Mouse (Mus musculus) testis, postnatal 14 days (tissue): ENCODE data around the gene Gzmd.
A peak's percentile ranks its signal among the peaks of the same experiment; 100 is the strongest.
"Not testable (repeated sequence)": the region's sequence is repeated elsewhere in the genome, so short reads cannot be mapped to it uniquely, and the experiment has no call there.

Experiments used
- DNase-seq: peaks from one replicate; pipeline ENCODE4 v3.0.0; 2021; ENCODE audit warnings: low spot score

Gzmd gene

DNA sequence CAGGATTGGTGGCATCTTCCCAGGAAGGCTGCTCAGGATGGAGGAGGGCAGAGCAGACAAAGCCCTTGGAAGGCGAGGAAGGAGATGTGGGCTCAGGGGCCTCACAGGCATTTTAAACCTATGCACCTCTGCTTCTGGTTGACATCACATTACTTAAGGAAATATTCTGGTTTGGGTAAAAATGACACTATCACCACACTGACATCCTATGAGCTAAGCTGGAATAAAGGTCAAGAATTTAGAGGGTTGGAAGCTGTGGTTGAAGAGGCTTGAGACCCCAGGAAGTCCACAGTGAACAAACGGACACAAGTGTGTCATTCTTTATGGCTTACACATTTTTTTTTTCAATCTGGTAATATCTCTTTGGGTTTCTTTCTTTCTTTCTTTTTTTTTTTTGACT, at the start of gene Gzmd:
Gzmd (minus strand) TSS at position 101 of the 400 bp plus-strand sequence.
- DNase-seq, result not testable (repeated sequence)

DNA sequence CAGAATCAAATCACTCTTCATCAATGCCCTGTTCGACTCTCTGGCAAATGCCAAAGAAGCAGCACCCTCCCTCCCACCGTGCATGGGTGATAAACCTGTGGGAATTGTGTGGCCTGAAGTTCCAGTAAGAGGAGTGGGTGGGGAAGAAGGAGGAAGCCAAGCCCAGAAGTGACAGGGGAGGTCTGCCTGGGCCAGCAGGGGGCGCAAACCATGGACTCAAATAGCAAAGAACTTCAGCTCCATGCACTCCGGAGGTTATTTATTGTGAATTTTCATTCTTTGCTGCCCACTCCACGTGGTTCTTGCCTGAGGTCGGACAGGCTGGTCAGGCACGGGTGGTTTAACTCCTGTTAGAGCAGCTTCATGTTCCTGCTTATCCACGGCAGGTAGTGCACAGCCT, 45.2 kb upstream of the Gzmd start:
- peak; percentile 17 for DNase-seq

DNA sequence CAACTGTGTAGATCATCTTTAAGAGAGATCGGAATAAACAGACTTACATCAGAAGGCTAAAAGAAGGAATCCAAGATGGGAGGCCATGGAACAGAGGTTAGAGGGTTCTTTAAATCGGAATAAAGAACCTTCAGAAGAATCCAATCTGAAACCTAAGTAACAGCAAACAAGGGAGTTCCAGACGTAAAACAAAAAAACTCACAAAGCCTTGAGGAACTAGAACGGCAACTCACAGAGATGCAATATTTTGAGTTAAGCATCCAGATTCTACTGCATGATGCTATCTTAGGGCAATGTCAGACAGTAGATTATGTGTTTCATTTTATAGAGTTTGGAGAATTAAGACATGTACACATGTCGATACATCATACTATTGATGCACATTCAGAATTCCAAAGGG, 42.1 kb upstream of the Gzmd start, which contains the start of gene Gzmn:
Gzmn (minus strand) TSS at position 101 of the 400 bp plus-strand sequence.
- no peak for DNase-seq

DNA sequence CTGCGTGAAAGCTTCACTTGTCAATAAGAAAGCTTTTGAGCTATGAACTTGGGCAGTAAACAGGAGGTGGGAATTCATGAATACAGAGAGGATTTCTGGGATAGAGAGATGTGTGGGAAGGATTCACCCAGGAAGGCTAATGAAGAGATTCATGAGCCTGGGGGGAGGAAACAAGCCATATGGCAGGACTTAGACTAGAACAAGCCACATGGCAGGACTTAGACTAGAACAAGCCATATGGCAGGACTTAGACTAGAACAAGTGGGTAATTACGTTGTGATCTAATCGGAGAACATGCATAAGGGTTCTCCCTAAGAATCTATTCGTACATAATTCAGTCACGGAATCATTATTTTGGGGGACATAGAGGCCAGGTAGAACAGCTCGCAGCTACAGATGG, 41.0 kb upstream of the Gzmd start:
- no peak for DNase-seq

DNA sequence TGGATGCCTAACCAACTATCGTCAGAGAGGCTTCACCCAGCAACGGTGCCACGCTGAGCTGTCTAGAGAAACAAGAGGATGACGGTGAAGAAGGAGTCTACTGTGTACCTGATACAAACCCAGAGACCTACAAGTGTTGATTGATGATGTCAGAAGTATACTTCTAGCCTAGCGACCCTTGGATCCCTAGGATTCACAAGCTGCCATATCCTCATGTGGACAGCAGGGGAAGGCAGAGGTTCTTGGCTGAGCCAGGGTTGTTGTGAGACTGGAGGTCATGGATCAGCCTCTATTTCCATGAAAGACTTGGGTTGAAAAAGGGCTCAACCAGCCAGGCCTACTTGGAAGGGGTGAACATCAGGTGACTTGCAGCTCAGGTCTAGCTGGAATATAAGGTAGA, 40.3 kb upstream of the Gzmd start:
- no peak for DNase-seq

DNA sequence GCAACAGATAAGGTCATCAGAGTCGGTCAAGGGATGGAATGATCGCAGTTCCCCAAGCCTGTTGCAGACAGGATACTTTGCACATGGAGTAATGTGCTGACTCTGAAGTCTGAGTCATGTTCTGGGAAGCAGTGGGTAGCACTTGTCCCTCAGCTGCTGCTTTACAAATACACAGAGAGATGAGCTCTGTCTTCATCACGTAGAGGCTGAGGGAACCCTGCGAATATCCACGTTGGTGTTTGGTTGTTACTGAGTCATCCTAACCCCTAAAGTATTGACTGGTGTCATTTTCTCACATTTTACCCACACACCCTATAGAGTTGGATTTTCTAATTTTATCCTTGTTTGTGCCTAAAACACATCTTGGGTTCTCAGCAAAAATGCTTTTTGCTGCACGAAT, 35.6 kb upstream of the Gzmd start:
- no peak for DNase-seq

DNA sequence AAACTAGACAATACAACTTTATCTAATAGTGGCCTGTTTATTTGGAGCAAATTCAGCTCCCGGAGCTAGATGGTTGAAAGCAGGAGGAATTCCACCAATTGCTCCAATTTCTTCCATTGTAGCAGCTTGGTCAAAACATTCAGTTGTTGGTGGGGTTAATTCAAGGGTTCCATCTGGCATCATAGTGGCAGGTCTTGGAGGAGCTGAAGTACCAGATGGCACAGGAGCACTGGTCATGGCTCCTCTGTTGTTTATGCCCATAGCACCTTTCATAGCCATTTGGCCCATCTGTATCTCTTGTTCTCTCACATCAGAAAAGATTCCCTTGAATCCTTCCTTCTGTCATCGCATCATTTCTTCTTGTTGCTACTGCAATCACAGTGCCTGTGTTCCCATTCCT, 29.7 kb upstream of the Gzmd start:
- no peak for DNase-seq

DNA sequence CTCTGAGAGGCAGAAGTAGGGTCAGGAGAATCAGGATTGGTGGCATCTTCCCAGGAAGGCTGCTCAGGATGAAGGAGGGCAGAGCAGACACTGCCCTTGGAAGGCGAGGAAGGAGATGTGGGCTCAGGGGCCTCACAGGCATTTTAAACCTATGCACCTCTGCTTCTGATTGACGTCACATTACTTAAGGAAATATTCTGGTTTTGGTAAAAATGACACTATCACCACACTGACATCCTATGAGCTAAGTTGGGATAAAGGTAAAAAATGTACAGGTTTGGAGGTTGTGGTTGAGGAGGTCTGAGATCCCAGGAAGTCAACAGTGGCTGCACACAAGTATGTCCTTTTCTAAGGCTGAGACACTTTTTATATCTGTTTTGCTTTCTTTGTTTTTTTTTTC, 27.1 kb upstream of the Gzmd start, which contains the start of gene Gzmg:
Gzmg (minus strand) TSS at position 101 of the 400 bp plus-strand sequence.
- not testable (repeated sequence) for DNase-seq

DNA sequence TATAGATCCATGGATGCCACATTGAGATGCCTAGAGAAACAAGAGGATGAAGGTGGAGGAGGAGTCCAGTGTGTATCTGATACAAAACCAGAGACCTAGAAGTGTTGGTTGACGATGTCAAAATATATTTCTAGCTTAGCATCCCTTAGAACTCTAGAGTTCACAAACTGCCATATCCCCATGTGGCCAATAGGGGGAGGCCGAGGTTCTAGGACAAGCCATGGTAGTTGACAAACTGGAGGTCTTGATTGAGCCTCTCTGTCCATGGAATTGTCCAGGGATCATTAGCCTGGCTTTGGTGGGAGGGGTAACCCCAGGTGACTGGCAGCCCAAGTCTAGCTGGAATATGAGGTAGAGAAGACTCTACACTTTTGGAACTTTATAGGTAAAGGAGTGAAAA, 22.9 kb upstream of the Gzmd start:
- DNase-seq, result no peak

DNA sequence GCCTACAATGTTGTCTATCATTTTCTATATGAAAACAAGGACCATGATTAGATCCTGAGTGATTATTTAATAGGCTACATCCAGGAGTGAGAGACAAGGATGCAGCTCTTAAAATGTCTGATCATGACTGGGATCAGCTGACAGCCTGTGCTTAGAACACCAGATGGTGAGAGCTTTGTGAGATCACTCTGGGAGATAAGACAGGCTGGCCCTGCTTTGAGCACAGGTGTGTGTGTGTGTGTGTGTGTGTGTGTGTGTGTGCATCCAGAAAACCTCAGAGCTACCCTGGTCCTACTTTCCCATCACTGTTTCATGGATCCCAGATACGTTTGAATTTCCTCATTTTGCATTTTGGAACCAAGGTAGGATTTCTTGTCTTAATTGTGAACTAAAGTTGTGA, 1.3 kb upstream of the Gzmd start:
- DNase-seq, result not testable (repeated sequence)

DNA sequence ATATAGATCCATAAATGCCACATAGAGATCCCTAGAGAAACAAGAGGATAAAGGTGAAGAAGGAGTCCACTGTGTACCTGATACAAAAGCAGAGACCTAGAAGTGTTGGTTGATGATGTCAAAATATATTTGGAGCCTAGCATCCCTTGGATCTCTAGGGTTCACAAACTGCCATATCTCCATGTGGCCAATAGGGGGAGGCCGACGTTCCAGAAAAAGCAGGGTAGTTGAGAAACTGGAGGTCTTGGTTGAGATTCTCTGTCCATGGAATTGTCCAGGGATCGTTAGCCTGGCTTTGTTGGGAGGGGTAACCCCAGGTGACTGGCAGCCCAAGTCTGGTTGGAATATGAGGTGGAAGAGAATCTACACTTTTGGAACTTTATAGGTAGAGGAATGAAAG, 4.1 kb downstream of the Gzmd start:
- no peak for DNase-seq

DNA sequence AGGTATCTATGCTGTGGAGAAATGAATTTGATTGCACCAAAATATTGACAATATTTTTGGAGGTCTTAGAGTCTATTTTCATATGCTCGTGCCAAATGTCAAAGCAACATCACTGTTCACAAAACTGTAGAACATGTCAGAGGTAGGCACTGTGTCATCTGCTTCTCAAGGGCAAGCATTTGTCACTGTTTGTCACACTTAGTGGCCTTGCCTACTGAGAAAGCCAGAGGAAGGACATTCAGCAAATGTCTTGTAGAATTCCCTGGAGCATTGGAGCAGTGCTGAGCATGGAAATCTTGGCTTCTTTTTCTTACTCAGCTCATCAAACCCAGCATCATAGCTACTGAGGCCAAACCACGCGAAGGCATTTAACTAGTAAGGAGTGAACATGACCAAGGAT, 8.9 kb downstream of the Gzmd start:
- DNase-seq, result no peak

DNA sequence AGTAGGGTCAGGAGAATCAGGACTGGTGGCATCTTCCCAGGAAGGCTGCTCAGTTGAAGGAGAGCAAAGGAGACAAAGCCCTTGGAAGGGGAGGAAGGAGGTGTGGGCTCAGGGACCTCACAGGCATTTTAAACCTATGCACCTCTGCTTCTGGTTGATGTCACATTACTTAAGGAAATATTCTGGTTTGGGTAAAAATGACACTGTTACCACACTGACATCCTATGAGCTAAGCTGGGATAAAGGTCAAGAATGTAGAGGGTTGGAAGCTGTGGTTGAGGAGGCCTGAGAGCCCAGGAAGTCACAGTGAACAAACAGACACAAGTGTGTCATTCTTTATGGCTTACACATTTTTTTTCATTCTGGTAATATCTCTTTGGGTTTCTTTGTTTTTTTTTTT, 11.9 kb downstream of the Gzmd start, which contains the start of gene Gzme:
Gzme (minus strand) TSS at position 101 of the 400 bp plus-strand sequence.
- no peak for DNase-seq

DNA sequence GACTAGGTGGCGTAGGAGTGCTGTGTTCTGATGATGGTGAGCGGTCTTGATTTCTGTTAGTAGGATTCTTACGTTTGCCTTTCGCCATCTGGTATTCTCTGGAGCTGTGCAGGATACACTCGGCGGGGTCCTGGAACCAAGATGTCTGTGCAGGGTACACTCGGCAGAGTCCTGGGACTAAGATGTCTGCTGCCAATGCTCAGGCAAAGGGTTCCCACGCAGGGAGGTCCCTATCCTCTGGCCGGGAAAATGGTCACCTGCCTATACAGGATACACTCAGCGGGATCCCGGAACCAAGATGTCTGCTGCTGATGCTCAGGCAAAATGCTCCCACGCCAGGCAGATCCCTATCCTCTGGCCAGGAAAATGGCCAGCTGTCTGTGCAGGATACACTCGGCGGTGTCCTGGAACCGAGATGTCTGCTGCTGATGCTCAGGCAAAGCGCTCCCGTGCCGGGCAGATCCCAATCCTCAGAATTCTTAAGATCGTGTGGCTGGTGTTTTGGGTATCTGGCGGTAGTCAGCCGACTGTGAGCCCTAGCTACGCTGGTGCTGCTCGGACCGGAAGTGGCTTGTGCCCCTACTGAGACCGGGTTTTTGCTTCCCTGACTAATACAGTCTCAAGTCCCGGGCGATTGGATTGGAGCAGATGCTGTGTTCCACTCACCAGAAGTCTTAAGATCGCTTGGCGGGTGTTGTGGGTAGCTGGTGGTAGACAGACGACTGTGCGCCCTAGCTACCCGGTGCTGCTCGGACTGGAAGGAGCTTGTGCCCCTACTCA, 16.7 kb downstream of the Gzmd start:
- DNase-seq, result not testable (repeated sequence)

DNA sequence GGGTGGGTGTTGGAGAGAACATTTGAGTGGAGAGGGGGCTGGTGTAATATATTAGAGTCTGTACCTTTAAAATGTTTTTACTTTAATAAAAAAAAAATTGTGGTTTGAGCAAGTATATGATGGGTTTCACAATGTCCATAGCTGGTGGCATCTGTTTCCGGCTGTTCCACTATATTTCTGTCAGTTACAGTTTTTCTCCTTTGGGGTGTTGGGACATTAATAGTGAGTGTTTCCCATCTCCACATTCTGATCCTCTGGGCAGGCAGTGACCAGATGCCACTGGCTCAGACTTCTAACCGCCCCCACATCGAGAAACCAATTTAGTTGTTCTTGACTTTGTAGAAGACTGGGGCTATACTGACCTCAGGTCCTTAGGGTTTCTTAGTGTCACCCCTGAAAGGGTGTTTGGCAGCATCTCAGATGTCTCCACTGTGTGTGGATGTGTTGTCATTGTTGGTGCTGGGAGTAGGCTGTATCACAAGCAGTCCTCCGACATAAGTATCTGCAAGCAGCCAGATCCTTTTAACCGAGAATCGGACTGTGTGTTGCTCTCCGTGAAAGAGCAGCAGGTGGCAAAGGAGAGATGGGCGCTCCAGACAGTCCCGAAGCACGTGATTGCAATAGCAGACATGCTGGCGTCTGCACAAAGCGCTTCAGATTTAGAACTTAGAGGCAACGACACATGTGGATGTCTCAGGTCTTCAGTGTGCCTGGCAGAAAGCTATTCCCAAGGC, 26.8 kb downstream of the Gzmd start:
- DNase-seq, result no peak

DNA sequence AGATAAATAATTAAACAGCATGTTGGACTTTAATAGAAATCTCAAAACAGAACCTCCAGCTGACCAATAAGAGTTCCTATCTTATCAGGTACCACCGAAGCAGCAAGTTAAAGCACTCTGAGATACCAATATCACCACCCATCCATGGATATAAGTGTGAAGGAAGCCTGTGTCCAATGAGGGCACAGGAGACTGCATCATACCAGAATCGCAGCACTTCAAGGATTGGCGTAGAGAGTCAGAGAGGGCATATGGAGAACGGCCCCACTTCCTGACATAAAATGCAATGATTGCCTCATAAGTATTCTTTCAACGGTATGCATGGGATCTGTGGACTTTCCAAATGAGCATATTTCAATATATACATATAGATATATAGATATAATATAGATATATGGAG, 27.4 kb downstream of the Gzmd start:
- DNase-seq, result no peak

DNA sequence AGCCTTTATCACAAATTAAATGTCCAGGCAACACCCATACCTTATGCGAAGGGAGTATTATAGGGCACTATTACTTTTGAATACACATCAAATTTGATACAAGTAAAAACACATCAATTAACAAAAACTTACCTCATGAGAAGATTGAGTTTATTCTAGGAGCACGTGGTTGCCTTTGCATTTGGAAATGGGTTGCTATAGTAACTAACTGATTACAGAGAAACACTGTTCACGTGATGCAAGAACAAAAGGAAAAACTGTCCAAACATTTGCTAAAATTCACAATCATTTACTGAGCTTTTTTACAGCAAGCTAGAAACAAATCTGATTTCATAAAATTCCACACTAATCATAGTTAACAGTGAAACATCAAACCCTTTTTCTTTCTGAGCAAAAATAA, 29.0 kb downstream of the Gzmd start:
- DNase-seq, result no peak

DNA sequence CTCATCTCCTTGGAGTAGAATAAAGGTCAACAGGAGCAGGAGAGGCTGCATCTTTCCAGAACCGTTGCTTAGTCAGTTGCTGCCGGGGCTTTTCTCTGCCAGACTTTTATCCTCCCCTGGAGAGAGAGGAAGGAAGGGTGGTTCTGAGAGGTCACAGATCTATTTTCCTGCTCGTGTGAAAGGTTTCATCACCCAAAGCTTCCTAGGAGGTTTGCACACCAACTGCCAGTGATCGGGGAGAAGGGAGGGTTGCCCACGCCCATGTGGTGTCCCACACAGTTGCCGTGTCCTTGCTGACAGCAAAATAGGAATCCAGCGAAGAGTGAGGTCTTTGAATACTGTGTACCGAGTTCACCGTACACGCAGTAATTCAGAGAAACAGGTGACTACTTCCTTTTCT, 30.0 kb downstream of the Gzmd start, which contains the start of gene Ctsg:
Ctsg (minus strand) TSS at position 189 of the 400 bp plus-strand sequence.
- no peak for DNase-seq

DNA sequence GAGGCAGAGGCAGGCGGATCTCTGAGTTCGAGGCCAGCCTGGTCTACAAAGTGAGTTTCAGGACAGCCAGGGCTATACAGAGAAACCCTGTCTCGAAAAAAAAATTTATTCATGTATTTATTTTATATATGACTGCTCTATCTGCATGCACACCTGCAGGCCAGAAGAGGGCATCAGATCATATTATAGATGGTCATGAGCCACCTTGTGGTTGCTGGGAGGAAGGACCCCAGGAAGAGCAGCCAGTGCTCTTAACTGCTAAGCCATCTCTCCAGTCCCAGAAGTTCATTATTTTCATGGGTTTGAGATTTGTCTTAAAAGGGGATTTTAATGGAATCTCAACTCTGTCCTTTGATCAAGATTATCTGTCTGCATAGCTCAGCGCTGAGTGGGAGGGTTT, 33.5 kb downstream of the Gzmd start:
- DNase-seq, result no peak

DNA sequence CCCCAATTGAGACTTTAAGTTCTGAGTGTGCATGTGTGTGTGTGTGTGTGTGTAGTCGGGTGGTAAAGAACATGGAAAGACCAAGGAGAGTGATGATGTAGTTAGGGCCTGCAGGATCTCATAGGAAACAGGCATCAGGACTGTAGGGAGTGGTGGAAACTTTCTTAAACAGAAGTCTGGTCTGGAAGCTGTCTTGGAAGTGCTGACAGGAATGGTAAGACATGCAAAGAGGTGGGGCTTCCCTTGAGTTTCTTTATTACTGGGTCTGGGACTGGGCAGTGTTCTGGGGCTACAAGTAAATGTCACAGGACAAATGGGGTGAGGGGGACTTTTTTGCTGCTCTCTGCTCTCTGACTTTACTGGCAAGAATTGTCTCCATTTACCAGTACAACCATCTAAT, 34.8 kb downstream of the Gzmd start:
- DNase-seq, result no peak

DNA sequence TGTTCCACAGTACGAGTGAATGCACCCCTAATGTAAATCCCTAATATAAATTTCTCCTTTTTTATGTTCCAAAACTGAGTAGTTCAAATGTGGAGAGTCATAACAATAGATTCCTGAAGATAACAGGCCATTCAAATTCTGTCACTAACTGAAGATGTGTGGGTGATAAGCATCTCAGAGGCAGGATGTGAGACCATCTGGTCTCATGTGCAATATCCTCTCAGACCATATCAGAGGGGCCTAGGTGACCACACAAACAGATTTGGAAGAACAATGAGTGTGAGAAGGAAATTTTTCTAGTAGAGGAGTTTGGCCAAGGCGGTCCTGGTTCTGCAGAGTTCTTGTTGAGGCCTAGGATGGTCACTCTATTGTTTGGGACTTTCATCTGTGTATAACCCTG, 39.1 kb downstream of the Gzmd start:
- no peak for DNase-seq

DNA sequence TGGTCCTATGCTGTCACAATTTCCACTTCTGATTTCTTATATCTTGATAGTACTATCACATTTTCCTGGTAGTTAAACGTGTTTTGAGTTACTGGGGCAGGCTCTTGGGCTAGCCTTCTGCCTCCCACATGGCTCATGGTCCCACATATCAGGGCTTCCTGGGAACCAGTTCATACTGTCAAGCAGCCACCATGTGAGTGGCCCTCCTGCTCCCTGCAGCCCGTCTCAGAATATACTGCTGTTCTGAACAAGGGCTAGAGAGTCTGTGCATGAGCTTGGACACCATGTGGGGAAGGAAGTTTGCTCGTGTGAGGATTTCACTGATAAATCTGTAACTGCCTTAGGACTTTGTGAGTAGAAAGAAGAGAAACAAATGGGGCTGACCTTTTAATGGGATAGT, 45.7 kb downstream of the Gzmd start:
- no peak for DNase-seq

DNA sequence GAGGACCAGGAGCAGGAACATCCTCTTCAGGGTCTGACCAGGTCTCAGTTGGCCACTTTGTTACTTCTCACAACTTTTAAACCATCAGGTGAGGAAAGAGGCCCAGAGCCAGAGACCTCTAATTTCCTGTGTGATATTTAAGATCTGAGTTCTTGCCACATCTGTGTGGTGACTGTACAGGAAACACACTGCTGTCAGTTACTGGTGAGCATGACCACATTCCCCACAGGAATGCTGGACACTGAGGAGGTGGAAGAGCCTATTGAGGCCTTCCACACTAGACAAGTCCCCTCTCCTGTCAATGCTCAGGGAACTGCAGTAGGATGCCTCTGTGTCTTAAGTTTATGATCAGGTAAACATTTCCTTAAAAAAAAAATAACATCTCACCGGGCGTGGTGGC, 47.2 kb downstream of the Gzmd start, which contains the start of gene Mcpt8:
Mcpt8 (minus strand) TSS at position 107 of the 400 bp plus-strand sequence.
- DNase-seq, result no peak
